Mouse (Mus musculus): ENCODE results near the gene 1600014C23Rik. TPM values are rescaled to one million over a fixed set of nuclear protein-coding genes. Genes with fewer than 3 reads are reported as not detected.

The 1600014C23Rik gene
- polyA plus RNA-seq, 1 experiment from 2014 or later, result not detected

- WGBS, result 21% methylated on average over 10 of the region's 10 CpGs
- TF ChIP-seq EP300 (IDR thresholded peaks at IDR 0.05), result peak; percentile 65; the same call in 1 of the 2 replicates
- TF ChIP-seq CTCF (IDR thresholded peaks at IDR 0.05), result no peak
- Histone ChIP-seq H3K36me3 (ENCODE audit: insufficient read depth, low read length) (no peaks in the 10 kb centered on the region), H3K9me3 (ENCODE audit: low read length) (no peaks in the 10 kb centered on the region), H3K9ac (replicated peaks; ENCODE audit: low read depth) (0 out of 2 replicates have a peak overlapping the region, but pooled peaks have one; percentile 9), H3K4me3 (ENCODE audit: low read depth, low read length) (peak overlapping the region; percentile 57), H3K4me2 (replicated peaks; ENCODE audit: low read depth, low read length) (peak overlapping the region; percentile 88), H3K4me1 (ENCODE audit: insufficient read depth, low read depth, low read length) (peaks cover 19% of the 10 kb centered on the region; the same call in 1 of the 2 replicates), H3K27ac (ENCODE audit: low read length) (peak overlapping the region; percentile 68; the same call in 1 of the 2 replicates), H3K27me3 (replicated peaks; ENCODE audit: insufficient read depth, low read length) (0 out of 2 replicates have a peak, but pooled peaks cover 3% of the 10 kb centered on the region)
- peak; percentile 77 for ATAC-seq
- DNase-seq (ENCODE audit: low spot score), result peak; percentile 76
Measured at GRCm38 (mm10) chr17:45737078-45737601, 3.5 kb upstream of the 1600014C23Rik start.

GRCm38 (mm10) chr17:45736311-45737077 lies 2.9 kb upstream of the 1600014C23Rik start:
- ATAC-seq (peak; percentile 75), DNase-seq (ENCODE audit: low spot score) (peak; percentile 89)
- Histone ChIP-seq H3K27ac (ENCODE audit: low read length) (peak overlapping the region; percentile 68), H3K9me3 (ENCODE audit: low read length) (no peaks in the 10 kb centered on the region), H3K4me1 (ENCODE audit: insufficient read depth, low read depth, low read length) (peaks cover 19% of the 10 kb centered on the region; the same call in 1 of the 2 replicates), H3K4me3 (ENCODE audit: low read depth, low read length) (peak overlapping the region; percentile 57), H3K9ac (replicated peaks; ENCODE audit: low read depth) (0 out of 2 replicates have a peak overlapping the region, but pooled peaks have one; percentile 9), H3K36me3 (ENCODE audit: insufficient read depth, low read length) (no peaks in the 10 kb centered on the region), H3K4me2 (replicated peaks; ENCODE audit: low read depth, low read length) (peak overlapping the region; percentile 88), H3K27me3 (replicated peaks; ENCODE audit: insufficient read depth, low read length) (0 out of 2 replicates have a peak, but pooled peaks cover 3% of the 10 kb centered on the region)
- WGBS, result 2% methylated on average over 14 of the region's 72 CpGs
- no peak for TF ChIP-seq CTCF (IDR thresholded peaks at IDR 0.05)
- TF ChIP-seq EP300 (IDR thresholded peaks at IDR 0.05), result no peak

- peak; percentile 90 for DNase-seq (ENCODE audit: low spot score)
- Histone ChIP-seq H3K9me3 (ENCODE audit: low read length) (no peaks in the 10 kb centered on the region), H3K36me3 (ENCODE audit: insufficient read depth, low read length) (no peaks in the 10 kb centered on the region), H3K4me3 (ENCODE audit: low read depth, low read length) (peak overlapping the region; percentile 57; the same call in 1 of the 2 replicates), H3K4me1 (ENCODE audit: insufficient read depth, low read depth, low read length) (peaks cover 19% of the 10 kb centered on the region; the same call in 1 of the 2 replicates), H3K27ac (ENCODE audit: low read length) (peak overlapping the region; percentile 68; the same call in 1 of the 2 replicates), H3K4me2 (replicated peaks; ENCODE audit: low read depth, low read length) (peak overlapping the region; percentile 88), H3K9ac (replicated peaks; ENCODE audit: low read depth) (no peak overlapping the region), H3K27me3 (replicated peaks; ENCODE audit: insufficient read depth, low read length) (0 out of 2 replicates have a peak, but pooled peaks cover 3% of the 10 kb centered on the region)
- WGBS, result 5% methylated on average over 10 of the region's 10 CpGs
- TF ChIP-seq EP300 (IDR thresholded peaks at IDR 0.05) (no peak), CTCF (IDR thresholded peaks at IDR 0.05) (peak; percentile 92)
- ATAC-seq, result peak; percentile 37
Measured at GRCm38 (mm10) chr17:45735382-45736310, 2.0 kb upstream of the 1600014C23Rik start.

GRCm38 (mm10) chr17:45734881-45735280 lies 1.2 kb upstream of the 1600014C23Rik start:
- no peak overlapping the region for H3K9ac ChIP-seq (replicated peaks; ENCODE audit: low read depth)
- TF ChIP-seq CTCF (IDR thresholded peaks at IDR 0.05) (no peak), EP300 (IDR thresholded peaks at IDR 0.05) (no peak)
- H3K4me1 ChIP-seq (ENCODE audit: insufficient read depth, low read depth, low read length), result peaks cover 19% of the 10 kb centered on the region; the same call in 1 of the 2 replicates
- no peak for DNase-seq (ENCODE audit: low spot score)
- no peak overlapping the region; the same call in 1 of the 2 replicates for H3K27ac ChIP-seq (ENCODE audit: low read length)
- H3K9me3 ChIP-seq (ENCODE audit: low read length), result no peaks in the 10 kb centered on the region
- H3K4me2 ChIP-seq (replicated peaks; ENCODE audit: low read depth, low read length), result no peak overlapping the region
- no peak overlapping the region for H3K4me3 ChIP-seq (ENCODE audit: low read depth, low read length)
- 0 out of 2 replicates have a peak, but pooled peaks cover 3% of the 10 kb centered on the region for H3K27me3 ChIP-seq (replicated peaks; ENCODE audit: insufficient read depth, low read length)
- 74% methylated on average over 4 of the region's 4 CpGs for WGBS
- no peak for ATAC-seq
- H3K36me3 ChIP-seq (ENCODE audit: insufficient read depth, low read length), result no peaks in the 10 kb centered on the region

- Histone ChIP-seq H3K9me3 (ENCODE audit: low read length) (no peaks in the 10 kb centered on the region), H3K36me3 (ENCODE audit: insufficient read depth, low read length) (no peaks in the 10 kb centered on the region), H3K27ac (ENCODE audit: low read length) (no peak overlapping the region), H3K4me2 (replicated peaks; ENCODE audit: low read depth, low read length) (peak overlapping the region; percentile 65; the same call in 1 of the 2 replicates), H3K4me1 (ENCODE audit: insufficient read depth, low read depth, low read length) (peaks cover 19% of the 10 kb centered on the region; the same call in 1 of the 2 replicates), H3K27me3 (replicated peaks; ENCODE audit: insufficient read depth, low read length) (0 out of 2 replicates have a peak, but pooled peaks cover 3% of the 10 kb centered on the region), H3K9ac (replicated peaks; ENCODE audit: low read depth) (no peak overlapping the region), H3K4me3 (ENCODE audit: low read depth, low read length) (no peak overlapping the region)
- 52% methylated on average over 3 of the region's 3 CpGs for WGBS
- DNase-seq (ENCODE audit: low spot score), result no peak
- no peak for ATAC-seq
- no peak for TF ChIP-seq CTCF (IDR thresholded peaks at IDR 0.05)
- no peak for TF ChIP-seq EP300 (IDR thresholded peaks at IDR 0.05)
Measured at GRCm38 (mm10) chr17:45734333-45734732, 689 bp upstream of the 1600014C23Rik start.

Measured in lung, postnatal 0 days (tissue).